Mouse (Mus musculus) lung, adult 2 months (tissue): ENCODE data around the gene Nek9.

Source experiments
- CTCF ChIP-seq: fragments of 200-500 bp; IDR thresholded peaks from 2 replicates; pipeline ENCODE4 v1.5.1; 2011; ENCODE audit warnings: mild to moderate bottlenecking, low read length, control low read depth; ENCODE audit not compliant: insufficient read depth
- POLR2A ChIP-seq: fragments of 200-500 bp; IDR thresholded peaks from 2 replicates; pipeline ENCODE4 v1.6.1; 2011; ENCODE audit warnings: low read depth, mild to moderate bottlenecking, control low read depth, low read length, borderline replicate concordance; ENCODE audit errors: extremely low read depth

- no peak for TF ChIP-seq CTCF
- no peak for TF ChIP-seq POLR2A
Measured at GRCm38 (mm10) chr12:85372068-85372665, 33.0 kb upstream of the Nek9 start.
